Mouse (Mus musculus): ENCODE results near the gene Prr12.

Prr12 gene

DNA sequence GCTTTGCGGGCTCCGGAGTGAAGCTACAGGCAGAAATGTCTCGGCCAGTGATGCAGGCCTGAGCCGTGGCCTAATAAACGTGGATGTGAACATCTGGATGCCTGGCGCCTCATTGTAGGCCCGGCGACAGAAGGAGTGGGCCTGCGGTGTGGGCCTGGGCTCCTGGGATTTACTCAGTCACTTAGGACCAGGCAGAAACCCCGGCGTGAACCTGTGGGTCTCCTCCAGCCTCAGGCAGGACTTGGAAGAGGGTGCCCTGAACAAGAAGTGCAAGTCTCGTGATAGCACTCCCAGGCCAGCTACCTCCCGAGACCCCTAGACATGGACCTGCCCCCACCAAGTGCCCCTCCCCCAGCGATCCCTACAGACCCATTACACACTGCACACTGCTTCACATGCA lies 24.6 kb upstream of the Prr12 start:
- DNase-seq (ENCODE audit: low spot score) = no peak

DNA sequence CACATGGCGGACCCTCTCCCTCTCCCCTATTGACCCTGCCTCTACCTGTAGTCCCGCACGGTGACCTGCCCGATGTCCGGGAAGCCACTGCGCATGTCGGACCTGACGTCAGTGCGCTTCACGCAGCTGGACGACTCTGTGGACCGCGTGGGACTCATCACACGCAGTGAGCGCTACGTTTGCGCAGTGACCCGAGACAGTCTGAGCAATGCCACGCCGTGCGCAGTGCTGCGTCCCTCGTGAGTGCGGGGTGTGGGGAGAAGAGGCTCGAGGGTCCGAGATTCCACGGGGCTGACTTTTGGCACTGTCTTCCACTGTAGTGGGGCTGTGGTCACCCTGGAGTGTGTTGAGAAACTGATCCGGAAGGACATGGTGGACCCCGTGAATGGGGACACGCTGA lies 23.8 kb upstream of the Prr12 start:
- DNase-seq (ENCODE audit: low spot score) = no peak

DNA sequence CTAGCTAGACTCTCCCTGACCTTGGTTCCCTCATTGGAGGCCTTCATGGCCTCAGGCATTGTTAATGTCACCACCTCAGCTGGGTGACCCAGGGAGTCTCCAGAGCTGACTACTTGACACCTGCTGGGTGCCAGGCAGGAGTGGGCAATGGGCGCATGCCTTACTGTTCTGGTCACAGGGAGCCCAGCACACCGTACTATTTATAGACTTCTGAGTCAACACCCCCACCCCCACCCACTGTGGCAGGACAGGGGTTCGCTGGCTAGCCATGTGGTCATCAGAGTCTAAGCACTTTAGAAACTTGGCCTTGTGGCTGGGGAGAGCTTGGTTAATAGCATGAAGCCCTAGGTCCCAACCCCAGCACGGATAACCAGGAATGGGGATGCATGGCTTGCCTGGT lies 22.7 kb upstream of the Prr12 start:
- DNase-seq (ENCODE audit: low spot score) = no peak

DNA sequence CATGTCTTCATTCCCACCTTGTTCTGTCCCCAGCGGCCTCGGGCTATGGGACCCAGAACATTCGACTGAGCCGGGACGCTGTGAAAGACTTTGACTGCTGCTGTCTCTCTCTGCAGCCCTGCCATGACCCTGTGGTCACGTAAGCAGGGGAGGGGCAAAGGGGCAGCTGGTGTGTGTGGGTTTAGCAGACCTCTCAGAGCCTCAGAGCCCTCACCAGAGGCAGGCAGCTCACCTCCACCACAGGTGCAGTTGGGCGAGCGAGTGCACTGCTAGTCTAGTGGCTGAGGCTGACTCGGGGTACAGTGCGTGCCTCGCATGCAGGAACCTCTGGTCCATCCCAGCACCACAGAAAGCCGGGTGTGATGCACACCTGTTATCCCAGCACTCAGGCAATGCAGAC lies 21.3 kb upstream of the Prr12 start:
- DNase-seq (ENCODE audit: low spot score) = no peak

DNA sequence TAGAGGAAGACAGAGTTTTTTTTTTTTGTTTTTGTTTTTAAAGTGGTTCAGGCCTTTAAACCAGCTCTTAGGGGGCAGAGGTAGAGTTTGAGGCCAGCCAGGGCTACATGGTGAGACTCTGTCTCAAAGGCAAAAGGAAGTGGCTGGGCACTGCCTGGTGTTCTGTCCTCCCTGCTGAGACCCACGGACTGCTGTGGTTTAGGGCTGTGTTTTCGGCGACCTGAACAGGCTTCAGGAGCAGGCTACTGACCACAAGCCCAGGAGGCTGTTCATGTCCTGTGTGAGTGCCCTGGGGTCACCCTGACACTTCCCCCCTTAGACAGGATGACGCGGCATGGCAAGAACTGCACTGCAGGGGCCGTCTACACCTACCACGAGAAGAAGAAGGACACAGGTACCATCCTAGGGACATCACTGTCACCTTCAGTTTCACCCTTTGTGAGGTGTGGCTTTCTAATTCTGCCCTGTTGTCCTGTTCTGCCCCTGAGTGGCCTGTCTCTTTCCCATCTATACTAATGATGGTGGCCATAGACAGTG lies 20.6 kb upstream of the Prr12 start:
- no peak for DNase-seq (ENCODE audit: low spot score)

DNA sequence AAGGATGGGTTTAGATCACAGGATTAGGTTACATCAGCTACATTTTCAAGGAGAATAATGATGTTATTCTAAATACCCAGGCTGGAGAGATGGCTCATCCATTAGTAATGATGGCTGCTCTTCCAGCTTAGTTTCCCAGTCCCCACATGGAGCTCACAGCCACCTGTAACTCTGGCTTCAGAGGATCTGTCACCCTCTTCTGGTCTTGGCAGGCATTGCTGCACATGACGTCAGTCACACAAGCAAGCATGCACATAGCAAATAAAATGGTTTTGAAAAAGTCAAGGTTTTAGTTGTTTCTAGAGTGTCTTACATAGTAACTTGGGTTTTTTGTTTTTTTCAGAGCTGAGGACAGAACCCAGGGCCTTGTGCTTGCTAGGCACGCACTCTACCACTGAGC lies 19.5 kb upstream of the Prr12 start:
- DNase-seq (ENCODE audit: low spot score) = no peak

DNA sequence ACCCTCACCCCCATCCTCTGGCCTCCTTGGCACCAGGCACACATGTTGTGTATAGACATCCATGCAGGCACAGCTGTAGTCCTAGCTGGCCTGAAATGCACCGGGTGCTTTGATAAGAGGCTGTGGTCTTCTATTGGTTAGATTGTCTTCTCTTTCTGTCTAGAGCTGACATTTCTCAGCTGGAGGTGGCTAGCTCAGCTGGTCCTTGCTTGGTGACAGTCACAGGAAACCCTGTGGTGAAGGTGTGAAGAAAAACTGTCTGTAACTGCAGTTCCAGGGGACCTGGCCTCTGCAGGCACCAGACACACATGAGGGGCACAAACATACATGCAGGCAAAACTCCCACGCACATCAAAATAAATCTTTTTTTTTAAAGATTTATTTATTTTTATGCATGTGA lies 17.0 kb upstream of the Prr12 start:
- DNase-seq (ENCODE audit: low spot score) = no peak

DNA sequence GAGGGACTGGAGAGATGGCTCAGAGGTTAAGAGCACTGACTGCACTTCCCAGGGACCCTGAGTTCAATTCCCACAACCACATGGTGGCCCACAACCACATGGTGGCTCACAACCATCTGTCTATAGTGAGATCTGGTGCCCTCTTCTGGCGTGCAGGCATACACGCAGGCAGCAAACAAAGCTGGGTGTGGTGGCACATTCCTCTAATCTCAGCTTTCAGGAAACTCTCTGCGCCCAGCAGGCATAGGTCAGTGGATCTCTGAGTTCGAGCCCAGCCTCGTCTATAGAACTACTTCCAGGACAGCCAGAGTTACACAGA lies 15.3 kb upstream of the Prr12 start:
- DNase-seq (ENCODE audit: low spot score) = no peak

DNA sequence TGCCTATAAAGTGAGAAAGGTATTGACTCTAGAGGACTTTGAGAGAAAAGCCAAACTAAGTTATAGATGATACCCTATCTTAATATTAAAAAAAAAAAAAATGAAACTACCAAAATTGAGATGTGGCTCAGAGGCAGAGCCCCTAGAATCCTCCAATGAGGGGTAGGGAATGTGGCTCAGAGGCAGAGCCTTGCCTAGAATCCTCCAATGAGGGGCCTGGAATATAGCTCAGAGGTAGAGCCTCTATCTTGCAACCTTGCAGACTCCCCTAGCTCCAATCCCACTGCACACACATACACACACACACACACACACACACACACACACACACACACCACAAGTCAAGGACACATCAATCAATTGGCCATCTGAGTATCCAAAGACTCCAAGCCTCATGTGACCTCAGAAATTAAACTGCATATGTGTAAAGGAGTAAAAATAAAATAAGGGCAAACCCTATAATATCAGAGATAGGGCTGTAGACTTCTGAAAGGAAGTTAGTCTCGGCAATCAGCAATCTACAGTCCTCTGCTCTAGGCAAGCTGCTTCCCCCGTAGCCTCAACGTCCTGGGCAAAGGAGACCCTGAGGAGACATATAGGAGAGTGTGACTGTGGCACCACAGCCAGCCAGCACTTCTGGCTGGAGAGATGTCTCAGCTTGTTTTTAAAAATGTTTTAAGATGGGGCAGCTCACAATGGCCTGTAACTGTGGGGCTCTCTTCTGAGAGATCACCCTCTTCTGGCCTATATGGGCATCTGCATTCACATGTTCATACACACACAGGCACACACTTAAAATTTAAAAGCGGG lies 14.7 kb upstream of the Prr12 start:
- no peak for DNase-seq (ENCODE audit: low spot score)

DNA sequence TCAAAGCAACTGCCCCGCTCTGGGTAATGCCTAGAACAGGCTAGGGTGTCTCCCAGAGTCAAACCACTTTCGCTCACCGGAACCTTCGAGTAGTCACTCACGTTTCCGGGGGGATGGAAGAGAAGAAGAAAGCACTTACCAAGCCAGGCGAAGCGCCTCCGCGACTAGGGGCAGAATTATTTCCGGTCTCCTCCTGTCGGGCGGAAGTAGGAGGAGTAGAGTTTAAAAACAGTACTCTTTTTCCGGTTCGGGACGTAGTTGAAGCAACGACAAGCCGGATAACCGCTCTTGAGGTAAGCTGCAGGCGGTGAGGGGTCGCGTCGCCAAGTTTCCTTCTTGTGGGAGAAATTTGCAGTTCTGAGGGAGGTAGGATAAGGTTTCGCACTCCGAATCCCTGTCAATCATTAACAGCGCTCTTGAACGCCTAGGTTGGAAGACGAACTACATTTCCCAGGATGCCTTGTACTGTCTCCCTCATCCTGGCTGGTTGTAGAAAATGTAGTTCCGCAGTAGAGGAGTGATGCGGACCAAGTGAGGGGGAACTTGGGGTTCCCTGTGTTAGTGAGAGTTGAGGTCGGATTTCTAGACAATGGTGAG lies 9.7 kb upstream of the Prr12 start, which contains the start of the genes Nosip and Prrg2:
Nosip (plus strand) TSS at position 191 of the 597 bp plus-strand sequence.
Prrg2 (minus strand) TSS at position 439 of the 597 bp plus-strand sequence.
- peak; percentile 96 for DNase-seq (ENCODE audit: low spot score)

DNA sequence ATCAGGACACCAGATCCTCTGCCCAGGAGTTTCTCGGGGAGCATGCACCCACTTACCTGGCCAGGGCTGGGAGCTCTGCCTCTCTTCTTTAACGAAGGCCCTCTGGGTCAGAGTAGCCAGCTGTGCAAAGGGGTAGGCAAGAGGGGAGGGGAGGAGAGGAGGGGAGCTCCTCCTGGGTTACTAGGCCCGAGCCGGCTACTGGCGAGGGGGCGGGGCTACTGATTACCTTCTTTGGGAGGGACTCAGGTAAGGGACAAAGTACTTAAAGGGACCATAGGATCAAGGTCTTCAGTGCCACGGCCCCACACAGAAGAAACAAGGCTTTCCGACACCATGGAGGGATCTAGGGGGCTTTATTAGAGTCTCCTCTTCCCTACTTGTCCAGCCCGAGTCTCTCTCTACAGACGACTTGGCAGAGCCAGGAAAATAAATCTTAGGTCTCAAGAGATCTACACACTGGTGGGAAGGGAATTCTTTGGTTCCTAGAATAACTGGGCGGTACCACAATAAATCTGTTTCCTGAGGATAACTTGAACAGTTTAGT lies 8.9 kb upstream of the Prr12 start:
- DNase-seq (ENCODE audit: low spot score) = no peak

DNA sequence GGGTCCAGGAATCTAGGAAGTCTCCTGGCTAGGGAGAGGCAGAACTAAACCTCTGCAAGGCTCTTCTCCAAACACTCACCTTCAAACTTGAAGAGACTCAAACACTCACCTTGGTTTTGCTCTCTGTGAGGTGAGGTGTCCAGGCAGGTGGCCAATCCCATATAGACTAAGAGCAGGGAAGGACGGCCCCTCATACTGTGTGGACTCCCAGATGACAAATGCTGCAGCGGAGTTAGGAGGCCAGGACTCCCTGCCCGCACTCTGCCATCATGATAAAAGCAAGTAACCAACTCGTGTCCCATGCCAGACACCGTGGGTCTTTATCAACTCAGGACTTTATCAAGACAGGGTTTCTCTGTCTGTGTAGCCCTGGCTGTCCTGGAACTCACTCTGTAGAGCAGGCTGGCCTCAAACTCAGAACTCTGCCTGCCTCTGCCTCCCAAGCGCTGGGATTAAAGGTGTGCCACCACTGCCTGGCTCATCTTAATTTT lies 8.0 kb upstream of the Prr12 start:
- DNase-seq (ENCODE audit: low spot score) = no peak

DNA sequence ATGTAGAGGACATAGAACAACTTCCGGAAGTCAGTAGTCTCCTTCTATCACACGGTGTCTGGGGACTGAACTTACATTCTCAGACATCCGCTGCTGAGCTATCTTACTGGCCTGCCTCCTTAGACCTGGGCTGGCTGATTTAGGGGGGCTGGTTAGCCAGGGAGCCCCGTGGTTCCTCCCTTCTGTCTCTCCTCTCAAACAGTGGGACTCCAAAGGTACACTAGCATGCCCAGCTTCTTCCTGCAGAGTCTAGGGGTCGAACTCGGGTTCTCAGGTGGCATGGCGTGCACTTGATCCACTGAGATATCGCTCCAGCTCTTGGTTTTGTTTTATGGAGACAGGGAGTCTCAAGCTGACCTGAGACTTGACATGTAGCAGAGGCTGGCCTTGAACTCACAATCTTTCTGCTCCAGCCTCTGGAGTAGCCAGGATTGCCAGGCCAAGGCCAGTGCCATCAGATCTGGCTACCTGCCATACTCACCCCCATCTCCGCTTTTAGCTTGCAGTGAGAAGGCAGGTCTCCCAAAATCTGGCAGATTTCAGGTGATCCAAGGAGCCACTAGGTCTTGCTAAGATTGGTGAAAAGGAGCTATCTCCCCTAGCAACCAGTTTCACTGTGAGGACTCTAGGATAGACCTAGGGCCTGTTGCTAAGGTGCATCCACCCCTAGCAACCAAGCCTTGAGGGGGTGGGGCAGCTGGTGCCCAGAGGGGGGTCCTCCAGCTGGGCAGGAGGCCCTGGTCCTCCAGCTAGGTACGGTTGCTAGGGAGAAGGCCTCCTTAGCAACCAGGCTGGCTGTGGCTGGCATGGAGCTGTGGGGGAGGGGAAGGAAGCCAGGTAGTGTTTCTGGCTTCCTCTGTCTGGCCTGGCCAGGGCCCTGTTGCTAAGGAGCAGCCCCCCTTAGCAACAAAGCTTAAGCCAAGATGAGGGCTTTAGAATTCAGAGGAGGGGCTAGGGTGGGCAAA lies 6.2 kb upstream of the Prr12 start:
- no peak for DNase-seq (ENCODE audit: low spot score)

DNA sequence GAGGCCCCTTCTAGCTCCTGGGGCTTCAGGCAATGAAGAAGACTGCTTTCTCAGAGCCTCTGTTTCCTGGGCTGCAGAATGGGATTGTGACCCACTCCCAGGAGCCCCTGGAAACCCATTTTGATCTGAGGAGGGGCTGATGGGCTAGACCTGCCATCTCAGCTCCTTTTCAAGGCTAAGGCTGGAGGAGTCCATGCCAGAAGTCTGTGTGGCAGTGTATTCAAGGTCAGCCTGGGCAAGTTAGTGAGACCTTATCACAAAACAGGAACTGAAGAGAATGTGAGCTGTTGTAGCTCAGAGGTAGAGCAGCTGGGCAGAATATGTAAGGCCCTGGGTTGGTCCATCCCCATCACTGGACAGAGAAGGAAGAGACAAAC lies 4.3 kb upstream of the Prr12 start:
- DNase-seq (ENCODE audit: low spot score) = no peak

DNA sequence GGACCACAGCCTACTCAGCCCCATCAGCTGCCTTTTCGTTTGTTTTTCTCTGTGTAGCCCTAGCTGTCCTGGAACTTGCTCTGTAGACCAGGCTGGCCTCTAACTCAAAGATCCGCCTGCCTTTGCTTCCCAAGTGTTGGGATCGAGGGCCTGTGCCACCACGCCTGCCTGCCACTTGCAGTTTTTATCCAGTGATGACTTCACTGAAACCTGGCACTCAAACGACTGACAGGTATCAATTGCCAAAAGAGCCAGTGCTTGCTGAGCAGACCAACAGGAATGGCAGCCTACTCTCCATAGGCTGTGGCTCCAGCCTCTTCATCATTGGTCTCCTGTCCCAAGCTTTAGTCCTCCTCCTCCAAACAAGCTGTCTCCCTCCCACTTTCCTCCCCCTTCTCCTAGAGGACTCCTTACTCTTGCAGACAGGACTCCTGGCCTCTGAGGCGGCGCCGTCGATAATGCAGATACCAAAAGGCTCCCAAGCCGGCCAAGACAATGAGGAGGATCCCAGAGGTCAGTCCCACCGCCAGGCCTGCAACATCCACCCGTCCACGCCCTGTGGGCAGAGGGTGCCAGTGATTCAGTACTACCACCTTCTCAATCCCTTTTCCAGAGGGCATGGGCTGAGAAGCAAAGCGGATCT lies 3.8 kb upstream of the Prr12 start:
- DNase-seq (ENCODE audit: low spot score) = peak; percentile 78

DNA sequence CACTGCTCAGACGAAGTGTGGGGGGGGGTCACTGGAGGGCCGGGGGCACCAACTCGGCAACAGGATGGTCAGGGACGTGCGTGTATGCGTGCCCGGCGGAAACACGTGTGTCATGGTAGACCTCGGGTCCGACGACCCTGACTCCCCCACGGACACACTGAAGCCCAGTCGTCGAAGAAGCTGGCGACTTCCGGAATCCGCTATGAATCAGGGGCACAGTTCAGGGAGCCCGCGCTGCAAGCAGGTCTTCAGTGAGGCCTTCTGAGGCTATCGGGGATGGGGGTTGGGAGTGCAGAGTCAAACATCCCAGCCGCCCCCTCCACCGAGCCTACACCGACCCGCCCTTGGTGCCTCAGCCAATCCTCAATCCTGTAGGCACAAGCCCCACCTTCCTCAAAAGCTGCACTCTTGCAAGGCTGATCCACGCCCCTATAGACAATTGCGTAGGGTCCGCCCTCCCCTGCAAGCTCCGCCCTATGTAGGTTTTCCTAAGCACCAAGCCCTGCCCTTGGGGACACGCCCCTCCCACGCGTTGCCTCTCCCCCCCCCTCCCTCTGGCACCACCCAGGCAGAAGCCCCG lies 1.3 kb upstream of the Prr12 start:
- DNase-seq (ENCODE audit: low spot score) = peak; percentile 97

DNA sequence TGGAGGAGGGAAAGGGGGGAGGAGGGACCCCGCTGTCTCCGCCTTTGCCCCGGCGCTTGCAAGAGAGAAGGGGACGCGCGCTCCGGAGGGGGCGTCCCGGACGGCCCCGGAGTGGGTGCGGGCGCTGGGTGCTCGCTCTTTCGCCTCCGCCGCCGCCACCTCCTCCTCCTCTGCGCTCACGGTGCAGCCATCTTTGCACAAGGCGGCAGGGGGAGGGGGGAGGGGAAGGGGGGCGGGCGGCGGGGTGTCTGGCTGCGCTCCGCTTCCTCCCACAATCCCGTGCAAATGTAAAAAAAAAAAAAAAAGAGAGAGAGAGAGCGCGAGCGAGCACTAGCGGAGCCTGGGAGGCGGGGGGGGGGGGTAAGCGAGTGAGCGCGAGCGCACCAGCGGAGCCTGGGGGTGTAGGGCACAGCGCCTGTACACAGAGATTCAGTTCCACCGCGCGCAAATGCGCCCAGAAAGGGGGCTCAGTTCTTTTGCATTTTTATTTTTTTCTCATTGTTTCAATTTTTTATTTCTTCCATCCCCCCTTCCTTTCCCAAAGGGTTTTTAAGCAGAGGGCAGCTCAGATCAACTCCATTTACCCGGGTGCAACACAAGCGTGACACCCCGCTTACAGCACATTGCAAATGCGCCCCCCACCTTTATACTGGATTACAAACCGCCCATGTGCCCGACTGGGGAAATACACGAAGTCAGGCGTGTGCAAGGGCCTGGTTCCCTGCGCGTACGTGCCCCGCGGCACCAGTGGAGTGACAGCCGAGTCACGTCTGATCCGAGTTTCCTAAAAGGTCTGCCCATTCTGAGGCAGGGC lies 643 bp upstream of the Prr12 start:
- peak; percentile 79 for DNase-seq (ENCODE audit: low spot score)

DNA sequence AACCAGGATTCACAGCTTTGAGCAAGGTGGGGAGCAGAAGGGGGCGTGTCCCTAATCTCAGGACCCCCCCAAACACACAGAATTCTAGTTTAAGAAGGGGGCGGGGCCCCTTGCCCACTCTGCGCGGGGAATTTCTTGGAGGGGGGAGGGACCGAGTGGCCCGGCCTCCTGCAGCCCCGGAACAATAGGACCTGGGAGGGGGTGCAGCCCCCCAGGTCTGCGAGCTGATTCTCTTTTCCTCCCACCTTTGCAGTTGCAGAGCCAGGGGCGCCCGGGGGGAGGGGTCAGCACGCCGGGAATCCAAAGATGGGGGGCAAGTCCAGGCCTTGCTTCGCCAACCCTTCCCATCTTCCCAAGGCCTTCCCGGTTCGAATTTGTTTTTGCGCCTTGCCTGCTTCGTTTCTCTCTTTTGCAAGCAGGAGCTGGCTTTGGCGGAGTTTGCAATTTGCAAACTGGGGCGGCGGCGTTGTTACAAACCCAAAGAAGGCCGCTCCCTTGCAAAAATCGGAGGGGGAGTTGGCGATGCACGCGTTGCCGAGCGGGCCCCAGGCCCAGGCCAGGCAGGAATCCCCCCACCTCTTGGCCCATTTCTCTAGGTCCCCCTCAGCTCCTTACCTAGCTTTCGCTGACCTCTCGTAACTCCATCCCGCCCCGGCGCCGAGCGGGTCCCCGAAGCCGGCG lies 360 bp downstream of the Prr12 start:
- DNase-seq (ENCODE audit: low spot score) = peak; percentile 59

DNA sequence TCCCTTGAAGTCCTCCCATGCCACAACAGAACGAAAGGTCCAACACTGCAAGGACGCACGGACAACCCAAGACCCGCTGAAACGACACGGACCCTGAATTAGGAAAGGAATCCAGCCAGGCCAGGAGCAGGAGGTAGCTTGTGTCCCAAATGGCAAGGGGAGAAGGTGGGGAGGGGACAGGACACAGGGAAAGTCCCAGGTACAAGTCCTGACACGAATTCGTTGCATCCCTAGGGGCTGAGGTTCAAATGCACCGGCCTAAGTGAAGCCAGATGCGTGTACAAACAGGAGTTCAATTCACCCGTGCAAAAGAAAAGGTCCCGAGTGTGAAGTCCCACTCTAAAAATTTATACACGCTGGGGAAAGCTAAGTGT lies 1.1 kb downstream of the Prr12 start:
- no peak for DNase-seq (ENCODE audit: low spot score)
